Mouse (Mus musculus) MEL-GATA-1-ER (cell line): Measurements from ENCODE around the gene Tamm41.

Experiments
- DNase-seq: peaks from one replicate; pipeline ENCODE4 v3.0.0-alpha.2; 2012; ENCODE audit warnings: low read depth; ENCODE audit errors: extremely low read depth

Gene Tamm41

GRCm38 (mm10) chr6:115027485-115027992, 10.1 kb downstream of the Tamm41 start:
- DNase-seq, result no peak

- no peak for DNase-seq
These were observed 14.8 kb downstream of the Tamm41 start for GRCm38 (mm10) chr6:115022876-115023275.

GRCm38 (mm10) chr6:115015461-115015860, 22.2 kb downstream of the Tamm41 start:
- DNase-seq, result no peak

GRCm38 (mm10) chr6:115013574-115013973, 24.1 kb downstream of the Tamm41 start:
- DNase-seq, result no peak

- DNase-seq, result no peak
These were observed 25.9 kb downstream of the Tamm41 start for GRCm38 (mm10) chr6:115011792-115012191.

- no peak for DNase-seq
These were observed 26.9 kb downstream of the Tamm41 start for GRCm38 (mm10) chr6:115010815-115011214.

- DNase-seq, result no peak
These were observed 27.4 kb downstream of the Tamm41 start for GRCm38 (mm10) chr6:115010304-115010703.

GRCm38 (mm10) chr6:115007728-115008127, 29.9 kb downstream of the Tamm41 start:
- peak; percentile 30 for DNase-seq

- peak; percentile 48 for DNase-seq
These were observed 30.7 kb downstream of the Tamm41 start for GRCm38 (mm10) chr6:115006948-115007347.

GRCm38 (mm10) chr6:115006065-115006464, 31.6 kb downstream of the Tamm41 start:
- DNase-seq, result no peak

- DNase-seq, result no peak
These were observed 32.3 kb downstream of the Tamm41 start for GRCm38 (mm10) chr6:115005351-115005890.

GRCm38 (mm10) chr6:115004636-115005035, 33.0 kb downstream of the Tamm41 start:
- no peak for DNase-seq

- DNase-seq, result no peak
These were observed 39.2 kb downstream of the Tamm41 start for GRCm38 (mm10) chr6:114998374-114999031.

GRCm38 (mm10) chr6:114997471-114997870, 40.2 kb downstream of the Tamm41 start:
- DNase-seq, result no peak

GRCm38 (mm10) chr6:114996910-114997309, 40.8 kb downstream of the Tamm41 start:
- no peak for DNase-seq

- DNase-seq, result no peak
These were observed 43.6 kb downstream of the Tamm41 start for GRCm38 (mm10) chr6:114994079-114994478.

- no peak for DNase-seq
These were observed 44.0 kb downstream of the Tamm41 start for GRCm38 (mm10) chr6:114993659-114994058.

GRCm38 (mm10) chr6:114991909-114992308, 45.8 kb downstream of the Tamm41 start:
- no peak for DNase-seq

- DNase-seq, result peak; percentile 31
These were observed 49.1 kb downstream of the Tamm41 start for GRCm38 (mm10) chr6:114988619-114988980.

GRCm38 (mm10) chr6:114987966-114988618, 49.6 kb downstream of the Tamm41 start:
- DNase-seq, result no peak

GRCm38 (mm10) chr6:114982671-114983070, 55.0 kb downstream of the Tamm41 start:
- no peak for DNase-seq

- DNase-seq, result peak; percentile 41
These were observed 58.0 kb downstream of the Tamm41 start for GRCm38 (mm10) chr6:114979715-114980114.
